Mouse (Mus musculus) adrenal gland, adult 8-10 months (tissue): ENCODE measurements around the gene Fbxl17. TPM values are rescaled to one million over a fixed set of nuclear protein-coding genes. Genes with fewer than 3 reads are reported as not detected.

Experiments used
- DNase-seq: peaks from one replicate; pipeline ENCODE4 v3.0.0; 2022
- total RNA-seq, 4 experiments: library from RNA; stranded (reverse); gene quantifications; 2 replicates each; pipeline ENCODE4 v1.2.4; 2022

Fbxl17 gene
- total RNA-seq, 4 experiments from 2014 or later = 35.8 to 48.6 (median 42.7) TPM

DNA sequence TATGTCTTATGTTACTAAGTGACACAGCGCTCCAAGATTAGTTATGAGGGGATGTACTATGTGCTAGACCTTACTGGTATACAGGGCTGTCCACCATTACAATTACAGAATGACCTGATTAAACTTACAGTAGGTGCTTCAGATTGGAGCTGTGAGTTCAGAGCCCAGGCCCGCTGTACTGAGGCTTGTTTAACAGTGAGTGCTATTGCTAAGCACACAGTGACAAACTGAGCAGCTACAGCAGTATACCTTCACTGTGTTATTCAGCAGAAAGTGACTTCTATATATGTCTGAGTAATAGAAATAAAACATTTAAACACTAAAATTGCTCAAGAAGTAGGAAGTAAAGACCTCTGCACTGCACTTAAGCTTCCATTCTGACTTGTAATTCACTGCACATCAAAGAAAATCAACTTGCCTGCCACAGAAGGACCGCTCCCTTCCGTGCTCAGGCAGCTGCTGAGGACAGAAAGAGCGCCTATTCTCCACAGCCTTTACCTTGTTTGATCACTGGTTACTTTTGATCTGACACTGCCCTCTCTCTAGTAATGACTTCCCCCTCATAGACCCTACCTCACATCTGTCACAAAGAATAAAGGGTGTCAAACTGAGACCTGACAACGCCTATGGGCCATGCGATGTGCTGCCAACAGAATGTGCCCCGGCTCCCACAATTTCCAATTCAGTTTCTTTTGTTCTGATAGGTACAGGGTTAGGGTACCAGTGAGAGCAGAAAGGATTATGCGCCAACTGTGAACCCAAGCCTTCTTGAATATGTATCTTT lies 39.9 kb downstream of the Fbxl17 start:
- DNase-seq = no peak

DNA sequence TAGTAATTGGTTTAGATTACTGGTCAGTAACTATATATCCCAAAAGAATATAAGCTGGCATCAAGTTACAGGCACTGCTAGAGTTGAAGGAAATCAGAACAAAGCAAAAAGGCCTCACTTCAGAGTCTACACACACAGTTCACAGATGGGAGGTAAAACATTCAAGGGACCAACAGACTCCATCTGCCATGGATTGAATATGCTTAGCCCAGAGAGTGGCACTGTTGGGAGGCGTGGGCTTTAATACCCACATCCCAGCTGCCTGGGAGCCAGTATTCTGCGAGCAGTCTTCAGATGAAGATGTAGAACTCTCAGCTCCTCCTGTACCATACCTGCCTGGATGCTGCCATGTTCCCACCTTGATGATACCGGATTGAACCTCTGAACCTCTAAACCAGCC lies 41.8 kb downstream of the Fbxl17 start:
- no peak for DNase-seq

- no peak for DNase-seq
These were observed 48.4 kb downstream of the Fbxl17 start for GRCm38 (mm10) chr17:63451311-63452006.

- no peak for DNase-seq
These were observed 52.1 kb downstream of the Fbxl17 start for GRCm38 (mm10) chr17:63447691-63448090.

DNA sequence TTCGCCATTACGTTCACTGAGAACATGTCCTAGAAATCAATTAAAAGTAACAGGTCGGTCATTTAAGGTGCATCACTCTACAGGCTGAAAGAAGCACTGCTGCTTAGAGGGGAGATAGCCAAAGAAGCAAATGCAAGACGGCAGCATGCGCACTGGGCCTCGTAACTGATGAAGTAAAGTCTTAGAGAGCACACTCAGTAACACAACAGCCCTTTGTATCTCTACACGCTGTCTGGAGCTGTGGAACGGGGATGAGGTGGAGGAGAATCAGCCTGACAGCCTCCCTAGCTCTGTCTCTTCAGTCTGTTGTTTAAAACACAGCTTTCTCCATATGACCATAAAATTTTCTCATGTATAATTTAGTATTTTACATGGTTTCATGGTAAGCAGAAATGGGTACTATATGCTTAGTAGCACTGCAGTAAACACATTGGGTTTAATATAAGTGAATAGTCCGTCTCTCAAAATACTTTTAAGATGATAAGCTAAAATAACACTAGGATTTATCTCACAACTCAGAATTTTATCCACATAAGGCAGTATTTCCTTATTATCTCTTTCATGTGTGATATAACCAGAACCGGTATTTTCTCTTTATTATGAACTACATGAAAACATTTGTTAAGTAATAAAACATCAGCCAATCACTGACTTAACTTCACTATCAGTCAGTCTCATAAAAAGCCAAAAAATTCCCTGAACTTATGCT lies 52.7 kb downstream of the Fbxl17 start:
- DNase-seq = no peak

GRCm38 (mm10) chr17:63445212-63445611 lies 54.6 kb downstream of the Fbxl17 start:
- no peak for DNase-seq

DNA sequence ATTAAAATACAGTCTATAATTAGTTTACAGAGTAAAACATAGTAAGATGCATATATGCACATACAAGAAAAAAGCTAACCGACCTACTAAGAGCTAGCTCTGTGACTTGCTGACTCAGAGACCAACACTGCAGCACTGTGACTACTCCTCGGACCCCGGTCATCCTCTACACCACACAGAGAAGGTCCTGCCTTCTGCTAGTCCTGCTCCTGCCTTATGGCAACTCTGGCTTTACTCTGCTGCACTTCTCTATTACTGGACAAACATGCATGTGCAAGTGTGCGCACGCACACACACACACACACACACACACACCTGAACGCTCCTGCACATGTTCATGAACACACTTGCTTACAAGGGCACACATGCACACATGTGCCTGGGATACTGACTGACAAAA lies 62.4 kb downstream of the Fbxl17 start:
- no peak for DNase-seq

GRCm38 (mm10) chr17:63434081-63434480 lies 65.7 kb downstream of the Fbxl17 start:
- no peak for DNase-seq

GRCm38 (mm10) chr17:63431650-63432049 lies 68.2 kb downstream of the Fbxl17 start:
- DNase-seq = no peak

GRCm38 (mm10) chr17:63430395-63431075 lies 69.3 kb downstream of the Fbxl17 start:
- no peak for DNase-seq

DNA sequence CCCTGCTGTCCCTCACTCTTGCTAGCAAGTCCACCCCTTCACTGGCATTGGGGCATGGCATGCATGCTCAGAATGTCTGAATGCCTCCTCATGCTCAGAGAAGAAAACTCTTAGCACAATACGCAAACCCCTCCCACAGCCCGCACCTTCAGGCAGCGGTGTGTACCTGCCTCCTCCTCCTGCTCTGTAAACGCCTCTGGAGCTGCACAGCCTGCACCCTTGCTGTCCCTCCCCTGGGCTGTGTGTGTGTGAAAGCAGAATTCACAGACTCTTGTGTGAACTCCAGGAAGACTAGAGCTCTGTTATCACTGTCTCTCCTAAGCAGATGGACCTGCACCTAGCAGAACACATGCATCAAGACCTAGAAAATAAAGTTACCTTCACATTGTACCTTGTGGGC lies 76.0 kb downstream of the Fbxl17 start:
- no peak for DNase-seq

DNA sequence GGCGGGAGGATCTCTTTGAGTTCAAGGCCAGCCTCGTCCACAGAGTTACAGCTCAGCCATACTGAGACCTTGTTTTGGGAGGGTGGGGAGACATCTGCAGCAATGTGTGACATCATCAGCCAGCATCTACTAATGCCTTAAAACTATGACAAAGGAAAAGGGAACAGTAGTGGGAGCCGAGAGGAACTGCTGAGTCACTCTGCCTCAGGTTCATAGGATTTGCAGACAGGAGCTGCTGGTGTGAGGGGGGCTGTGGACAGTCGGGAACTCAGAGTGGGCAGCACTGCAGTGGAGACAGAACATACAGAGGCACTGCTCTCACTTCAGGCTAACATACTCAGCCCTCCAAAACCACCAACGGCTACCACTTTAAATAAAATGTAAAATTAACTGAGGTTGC lies 77.1 kb downstream of the Fbxl17 start:
- no peak for DNase-seq

GRCm38 (mm10) chr17:63421864-63422263 lies 78.0 kb downstream of the Fbxl17 start:
- no peak for DNase-seq

DNA sequence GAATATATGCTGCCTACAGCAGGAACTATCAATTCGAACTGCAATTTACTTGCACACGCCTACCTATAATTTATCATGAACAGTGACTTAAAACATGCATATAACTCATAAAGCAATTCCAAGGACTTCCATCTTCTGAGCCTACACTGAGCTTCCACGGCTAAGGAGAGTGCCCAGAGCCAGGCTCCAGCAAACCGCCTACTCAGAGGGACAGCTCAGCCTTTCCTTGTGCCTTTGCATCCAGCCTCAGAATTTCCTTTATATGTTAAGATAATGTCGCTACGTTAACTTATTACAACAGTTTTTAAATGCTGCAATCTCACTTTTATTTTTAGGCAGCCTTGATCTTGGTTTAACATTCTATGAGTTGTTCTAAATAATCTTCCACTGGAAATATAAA lies 80.3 kb downstream of the Fbxl17 start:
- DNase-seq = no peak

- no peak for DNase-seq
These were observed 85.7 kb downstream of the Fbxl17 start for GRCm38 (mm10) chr17:63413973-63414580.

DNA sequence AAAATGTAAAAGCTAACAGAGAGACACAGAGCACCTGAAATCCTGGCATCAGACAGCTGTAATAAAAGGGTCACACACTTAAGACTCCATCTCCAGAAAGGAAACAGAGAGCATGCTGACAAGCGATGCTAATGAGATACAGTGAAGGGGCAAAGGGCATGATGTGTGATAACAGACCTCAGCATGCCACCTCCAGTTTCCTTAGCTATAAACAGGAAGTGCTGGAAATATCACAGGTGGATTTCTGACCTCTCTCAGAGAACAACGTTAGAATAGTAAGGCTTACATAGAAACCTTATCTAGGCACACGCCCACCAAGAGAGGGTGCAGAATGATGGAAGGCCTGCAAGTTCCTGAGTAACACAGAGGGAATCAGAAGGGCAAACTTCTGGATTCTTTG lies 88.3 kb downstream of the Fbxl17 start:
- DNase-seq = no peak

GRCm38 (mm10) chr17:63410101-63410500 lies 89.7 kb downstream of the Fbxl17 start:
- DNase-seq = no peak

DNA sequence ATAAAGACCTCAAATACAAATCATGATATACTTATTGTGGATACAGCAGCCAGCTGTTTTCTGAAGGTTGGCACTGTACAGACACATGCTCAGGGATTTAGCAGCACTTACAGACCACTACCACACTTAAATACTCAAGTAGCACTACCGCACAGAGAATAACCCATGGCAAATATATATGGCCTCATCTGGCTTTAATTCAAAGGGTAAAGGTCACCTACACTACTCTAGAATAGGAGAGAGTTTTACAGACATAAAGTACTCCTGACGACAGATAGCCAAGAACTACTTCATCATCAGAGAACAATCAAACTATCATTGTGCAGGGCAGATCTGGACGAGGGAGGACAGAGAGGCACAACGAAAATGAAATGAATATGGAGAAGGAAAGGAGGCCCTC lies 93.9 kb downstream of the Fbxl17 start:
- DNase-seq = no peak

DNA sequence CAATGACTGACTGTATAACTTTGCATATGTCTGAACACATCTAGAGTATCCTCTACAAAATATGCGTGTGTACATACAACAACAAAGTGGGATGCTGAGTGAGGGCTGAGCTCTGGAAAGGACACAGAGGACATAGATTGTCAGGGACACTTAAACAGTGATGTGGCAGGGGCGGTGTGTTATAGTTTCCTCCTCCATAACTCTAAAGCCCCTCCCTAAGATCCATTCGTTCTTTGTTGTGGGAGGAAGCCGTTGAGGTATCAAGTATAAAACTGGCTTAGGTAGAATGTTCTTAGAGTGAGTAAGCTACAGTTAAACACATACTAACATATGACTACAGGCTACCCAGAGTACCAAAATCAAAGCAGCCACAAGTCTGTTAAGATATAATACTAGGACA lies 94.3 kb downstream of the Fbxl17 start:
- DNase-seq = no peak

DNA sequence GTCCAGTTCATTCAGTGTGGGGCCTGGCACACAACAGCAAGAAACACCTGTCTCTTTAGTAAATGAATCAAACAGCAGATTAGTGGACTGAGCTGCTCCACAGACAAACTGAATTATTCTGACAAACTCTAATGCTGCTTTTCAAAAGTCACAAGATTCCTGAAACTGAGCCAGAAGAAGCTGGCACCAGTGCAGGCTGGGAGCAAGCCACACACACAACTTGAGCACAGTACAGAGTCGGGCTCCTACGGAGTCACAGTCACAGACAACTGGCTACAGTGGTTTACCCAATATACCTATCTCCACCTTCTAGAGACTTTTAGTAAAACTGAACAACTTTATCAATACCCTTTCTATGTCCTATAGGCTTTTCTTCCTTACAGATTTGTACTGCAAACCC lies 94.8 kb downstream of the Fbxl17 start:
- DNase-seq = no peak

DNA sequence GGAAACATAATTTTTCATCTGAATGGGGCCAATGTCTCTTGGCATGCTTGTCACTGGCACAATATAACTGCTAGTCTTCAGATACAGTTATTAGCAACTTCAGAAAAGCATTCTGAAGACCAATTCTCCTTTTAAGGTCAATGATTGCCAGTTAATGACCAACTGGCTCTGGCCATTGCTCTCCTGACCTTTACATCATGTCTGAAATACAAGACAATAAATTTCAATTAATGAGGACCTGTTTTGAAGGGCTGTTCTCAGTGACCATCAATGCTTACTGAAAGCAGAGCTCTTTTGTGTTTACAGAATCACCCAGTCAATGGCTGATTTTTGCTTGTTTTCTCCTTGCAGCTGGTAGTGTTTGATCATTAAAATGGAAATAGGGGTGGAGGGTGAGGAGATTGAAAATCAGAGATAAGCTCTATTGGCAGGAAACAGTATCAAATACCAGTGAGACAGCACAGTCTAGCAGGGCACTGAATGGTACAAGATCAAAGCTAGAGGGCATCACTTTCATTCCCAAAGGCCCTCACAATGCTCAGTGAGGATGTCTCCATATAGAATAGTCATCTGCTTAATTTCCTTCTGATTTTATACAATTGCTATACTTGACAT lies 95.9 kb downstream of the Fbxl17 start:
- DNase-seq = no peak
